Mouse (Mus musculus) heart, postnatal 0 days (tissue): ENCODE data around the gene Mrtfb.

Experiments used
- CTCF ChIP-seq: IDR thresholded peaks from 2 replicates; pipeline ENCODE4 v1.5.1; 2016; ENCODE audit warnings: antibody characterized with exemption, control low read depth, low read depth
- EP300 ChIP-seq: IDR thresholded peaks from 2 replicates; pipeline ENCODE4 v1.6.1; 2016; ENCODE audit warnings: antibody characterized with exemption, low read depth

- no peak for TF ChIP-seq CTCF
- no peak for TF ChIP-seq EP300
Observed at GRCm38 (mm10) chr16:13417904-13418303, 161.6 kb downstream of the Mrtfb start.
